Mouse (Mus musculus) heart, embryonic 10.5 days (tissue): ENCODE data around the gene Galnt14. TPM values are rescaled to one million over a fixed set of nuclear protein-coding genes. Genes with fewer than 3 reads are reported as not detected.

Experiments
- DNase-seq: peaks from one replicate; pipeline ENCODE4 v3.0.0-alpha.2; 2017; ENCODE audit warnings: low spot score
- H3K27ac ChIP-seq: fragments of 300-500 bp; sonication (generic); 2 replicates; pipeline ENCODE4 v1.5.1; 2016; ENCODE audit warnings: mild to moderate bottlenecking
- H3K27me3 ChIP-seq: fragments of 300-500 bp; sonication (generic); 2 replicates; pipeline ENCODE4 v1.6.1; 2016; ENCODE audit warnings: mild to moderate bottlenecking; ENCODE audit not compliant: poor library complexity, insufficient read depth, severe bottlenecking
- H3K36me3 ChIP-seq: fragments of 300-500 bp; sonication (generic); 2 replicates; pipeline ENCODE4 v1.6.1; 2016; ENCODE audit warnings: mild to moderate bottlenecking, moderate library complexity
- H3K4me1 ChIP-seq: fragments of 300-500 bp; sonication (generic); 2 replicates; pipeline ENCODE4 v1.6.1; 2016; ENCODE audit warnings: mild to moderate bottlenecking
- H3K4me3 ChIP-seq: fragments of 300-500 bp; sonication (generic); 2 replicates; pipeline ENCODE4 v1.5.1; 2016; ENCODE audit warnings: mild to moderate bottlenecking, moderate library complexity
- H3K9me3 ChIP-seq: fragments of 300-500 bp; sonication (generic); 2 replicates; pipeline ENCODE4 v1.6.1; 2016; ENCODE audit warnings: mild to moderate bottlenecking, moderate library complexity
- WGBS: fragments of 180-500 bp; shearing (Covaris S2); methylation state at CpG from one replicate; pipeline ENCODE4 v1.1.7; 2016; 5-methylcytosine and 5-hydroxymethylcytosine counted together
- polyA plus RNA-seq: library from polyadenylated mRNA; unstranded; fragments of >200 nt; fragmentation: Nextera tagmentation; extraction: Ambion mirVana; gene quantifications from 2 replicates; pipeline ENCODE4 v1.2.1, GENCODE M21; 2016

The Galnt14 gene
- polyA plus RNA-seq, 1 experiment from 2014 or later, result 3.0 TPM

GRCm38 (mm10) chr17:73453646-73454045 is 256.6 kb downstream of the Galnt14 start:
- no peaks in the 10 kb centered on the region for H3K9me3 ChIP-seq
- no peak overlapping the region for H3K27ac ChIP-seq
- no peak overlapping the region for H3K4me3 ChIP-seq
- H3K27me3 ChIP-seq, result no peaks in the 10 kb centered on the region
- 81% methylated on average over 3 of the region's 3 CpGs for WGBS
- H3K36me3 ChIP-seq, result no peaks in the 10 kb centered on the region
- H3K4me1 ChIP-seq, result no peaks in the 10 kb centered on the region
- DNase-seq, result no peak

- no peak for DNase-seq
- H3K27ac ChIP-seq, result no peak overlapping the region
- H3K4me3 ChIP-seq, result no peak overlapping the region
- no peaks in the 10 kb centered on the region for H3K4me1 ChIP-seq
- no peaks in the 10 kb centered on the region for H3K36me3 ChIP-seq
- H3K27me3 ChIP-seq, result no peaks in the 10 kb centered on the region
- no peaks in the 10 kb centered on the region for H3K9me3 ChIP-seq
- WGBS, result 79% methylated on average over 4 of the region's 4 CpGs
Measured at GRCm38 (mm10) chr17:73452151-73452760, 258.0 kb downstream of the Galnt14 start.

DNA sequence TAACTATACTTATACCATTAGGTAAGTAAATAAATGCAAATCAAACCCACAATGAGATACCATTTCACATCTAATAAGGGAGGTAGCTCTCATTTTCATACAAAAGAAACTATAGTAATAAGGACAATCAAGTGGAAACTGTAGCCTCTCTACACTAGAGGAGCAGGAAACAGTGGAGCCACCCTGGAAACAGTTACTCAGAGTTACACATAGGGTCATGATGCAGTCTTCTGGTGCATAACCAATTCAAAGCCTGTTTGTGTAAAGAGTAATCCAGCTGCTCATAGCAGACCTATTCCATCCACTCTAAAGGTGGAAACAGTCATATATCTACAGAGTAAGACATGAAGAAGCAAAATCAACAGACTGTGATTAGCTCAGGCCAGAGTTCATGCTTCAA is 261.1 kb downstream of the Galnt14 start:
- DNase-seq, result no peak

More for the DNA sequence above, 261.1 kb downstream of the Galnt14 start:
- Histone ChIP-seq H3K9me3 (no peaks in the 10 kb centered on the region), H3K4me3 (no peak overlapping the region), H3K4me1 (no peaks in the 10 kb centered on the region), H3K27ac (no peak overlapping the region), H3K36me3 (no peaks in the 10 kb centered on the region), H3K27me3 (no peaks in the 10 kb centered on the region)

Other genes with a start within 250 kb of the Galnt14 start
- gene Ehd3, start 93.7 kb upstream of the Galnt14 start, polyA plus RNA-seq, result 4.6 and 12.5 TPM in 2 replicates
- gene Xdh, start 239.7 kb upstream of the Galnt14 start, polyA plus RNA-seq, result 0.05 and 0.16 TPM in 2 replicates